Mouse (Mus musculus): ENCODE measurements around the gene Slc35e2.
"Not testable (repeated sequence)": the region's sequence is repeated elsewhere in the genome, so short reads cannot be mapped to it uniquely, and the experiment has no call there.

Gene Slc35e2

GRCm38 (mm10) chr4:155669598-155670075 is 68.4 kb downstream of the Slc35e2 start:
- DNase-seq (ENCODE audit: low spot score in 2 of 2), result no peak

DNA sequence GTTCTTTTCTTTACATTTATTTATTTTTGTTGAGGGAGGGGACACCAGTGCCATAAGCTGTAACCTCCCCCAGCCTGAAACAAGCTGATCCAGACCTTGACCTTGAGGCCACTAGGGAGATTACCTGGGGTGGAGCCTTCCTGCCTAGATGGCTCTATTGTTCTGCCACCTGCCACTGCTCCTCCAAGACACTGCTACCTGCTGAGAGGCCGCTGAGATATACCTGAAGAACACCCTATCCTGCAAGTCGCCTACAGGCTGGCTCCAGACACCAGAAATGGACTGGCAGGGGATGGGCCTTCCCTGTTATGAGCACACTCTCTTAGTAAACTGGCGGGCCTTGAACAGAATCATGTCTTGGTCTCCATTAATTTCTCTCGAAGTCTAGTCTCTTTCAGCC is 69.0 kb downstream of the Slc35e2 start:
- DNase-seq (ENCODE audit: low spot score in 2 of 2), result not testable (repeated sequence)

DNA sequence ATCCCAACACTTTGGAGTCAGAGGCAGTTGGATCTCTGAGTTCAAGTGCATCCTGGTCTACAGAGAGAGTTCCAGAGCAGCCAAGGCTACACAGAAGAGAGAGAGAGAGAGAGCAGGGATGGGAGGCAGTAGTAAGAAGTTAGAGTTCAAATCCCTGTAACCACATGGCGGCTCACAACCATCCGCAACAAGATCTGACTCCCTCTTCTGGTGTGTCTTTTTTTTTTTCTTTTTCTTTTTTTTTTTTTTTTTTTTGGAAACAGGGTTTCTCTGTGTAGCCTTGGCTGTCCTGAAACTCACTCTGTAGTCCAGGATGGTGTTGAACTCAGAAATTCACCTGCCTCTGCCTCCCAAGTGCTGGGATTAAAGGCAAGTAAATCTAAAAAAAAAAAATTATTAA is 70.9 kb downstream of the Slc35e2 start:
- DNase-seq (ENCODE audit: low spot score in 2 of 2), result no peak
